Mouse (Mus musculus) heart, postnatal 36 days (tissue): Measurements from ENCODE around the gene Gas2l2. TPM values are rescaled to one million over a fixed set of nuclear protein-coding genes. Genes with fewer than 3 reads are reported as not detected.

Experiments used
- DNase-seq, 2 experiments: peaks; one replicate each; pipeline ENCODE4 v3.0.0; 2021 to 2022
- intact Hi-C: fragments of 180-260 bp; cut with DNase I; formaldehyde crosslinking; loops from one replicate; pipeline ENCODE4 v1.15.1; 2025
- total RNA-seq, 2 experiments: library from RNA; stranded (reverse); gene quantifications; 2 replicates each; pipeline ENCODE4 v1.2.3; 2021

The Gas2l2 gene
- total RNA-seq = not detected

- intact Hi-C loops = no loop called here
- DNase-seq = no peak
Measured at GRCm38 (mm10) chr11:83429355-83429754, at the start of gene Gas2l2. TSS of gene Gas2l2 (minus strand) at chr11:83429455.

GRCm38 (mm10) chr11:83473235-83474016 is 44.2 kb upstream of the Gas2l2 start:
- no peak for DNase-seq
- intact Hi-C loops = no loop called here

- intact Hi-C loops = loop anchor here (1.0 kb wide), 1 partner anchor 32 kb away; no protein-coding TSS in a partner anchor
- DNase-seq = peak; percentile 98 to 99
Measured at GRCm38 (mm10) chr11:83472324-83473234, 43.3 kb upstream of the Gas2l2 start, which contains the start of gene Taf15. TSS of gene Taf15 (plus strand) at chr11:83473086.

- DNase-seq = no peak
- intact Hi-C loops = loop anchor here (1.0 kb wide), 1 partner anchor 31 kb away; no protein-coding TSS in a partner anchor
Measured at GRCm38 (mm10) chr11:83471766-83472165, 42.5 kb upstream of the Gas2l2 start.

DNA sequence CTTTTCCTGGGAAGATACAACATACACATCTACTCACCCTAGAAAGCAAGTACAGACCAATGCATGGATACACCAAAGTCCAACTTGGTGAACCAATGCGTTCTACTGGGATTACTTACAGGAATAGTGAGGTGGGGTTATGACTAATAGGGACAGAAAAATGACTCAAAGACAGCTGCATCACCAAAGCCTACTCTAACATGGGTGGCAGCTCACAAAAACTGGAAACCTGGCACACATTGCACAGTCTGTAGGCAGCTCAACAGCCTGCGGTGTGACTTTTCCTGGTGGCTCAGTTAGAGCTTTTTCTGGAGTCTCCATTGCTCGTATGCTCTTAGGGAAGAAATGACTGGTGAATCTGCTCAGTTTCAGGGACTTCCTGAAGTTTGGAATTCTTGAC is 39.5 kb upstream of the Gas2l2 start:
- no peak for DNase-seq
- intact Hi-C loops = no loop called here

GRCm38 (mm10) chr11:83467120-83467652 is 37.9 kb upstream of the Gas2l2 start:
- intact Hi-C loops = no loop called here
- DNase-seq = peak; percentile 76 to 79

DNA sequence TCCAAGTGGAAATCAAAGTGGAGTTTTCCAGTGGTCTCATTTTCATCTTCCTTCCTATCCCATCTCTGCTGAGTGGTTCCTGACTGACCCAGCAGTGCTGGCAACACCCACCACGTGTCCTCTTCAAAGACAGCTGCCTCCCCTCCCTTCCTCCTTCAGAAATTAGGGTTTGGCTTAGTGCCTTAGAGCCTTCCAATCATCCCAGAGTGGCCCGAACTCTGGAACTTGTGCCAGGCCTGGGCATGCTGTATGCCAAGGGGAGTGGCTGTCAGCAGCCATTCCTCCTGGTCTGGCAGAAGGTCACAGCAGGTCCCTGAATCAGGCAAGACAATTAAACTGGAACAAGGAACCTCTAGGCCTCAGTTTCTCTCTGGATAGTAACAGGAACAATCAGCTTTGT is 36.7 kb upstream of the Gas2l2 start:
- peak in 1 of 2 experiments; percentile 60 for DNase-seq
- intact Hi-C loops = no loop called here

- intact Hi-C loops = no loop called here
- DNase-seq = peak; percentile 75 to 81
Measured at GRCm38 (mm10) chr11:83462711-83463244, 33.5 kb upstream of the Gas2l2 start, which contains the start of gene Mmp28. TSS of gene Mmp28 (minus strand) at chr11:83463071.

DNA sequence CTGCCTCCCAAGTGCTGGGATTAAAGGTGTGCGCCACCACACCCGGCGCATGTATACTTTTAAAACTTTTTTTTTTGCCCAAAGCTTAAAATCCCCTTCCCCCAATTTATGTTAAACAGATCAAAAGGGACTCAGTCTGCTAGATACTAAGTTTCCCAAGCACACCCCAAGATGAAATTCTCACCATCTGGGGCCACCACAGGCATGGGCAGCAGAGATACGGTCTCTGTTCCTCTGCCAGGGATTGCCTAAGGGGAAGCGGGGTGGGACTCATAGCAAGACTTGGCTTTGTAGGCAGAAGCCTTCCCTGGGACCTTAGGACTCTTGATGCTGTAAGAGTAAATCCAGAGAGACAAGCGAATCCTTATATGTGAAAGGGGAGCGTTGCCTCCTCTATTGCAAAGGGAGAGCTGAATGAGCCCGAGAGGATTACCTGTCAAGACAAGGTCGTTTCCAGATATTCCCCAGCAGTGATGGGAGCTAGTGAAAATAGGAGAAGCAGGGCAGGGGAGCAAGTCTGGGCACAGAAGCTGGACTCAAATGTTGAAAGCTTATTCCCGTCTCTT is 32.3 kb upstream of the Gas2l2 start:
- no peak for DNase-seq
- intact Hi-C loops = no loop called here

DNA sequence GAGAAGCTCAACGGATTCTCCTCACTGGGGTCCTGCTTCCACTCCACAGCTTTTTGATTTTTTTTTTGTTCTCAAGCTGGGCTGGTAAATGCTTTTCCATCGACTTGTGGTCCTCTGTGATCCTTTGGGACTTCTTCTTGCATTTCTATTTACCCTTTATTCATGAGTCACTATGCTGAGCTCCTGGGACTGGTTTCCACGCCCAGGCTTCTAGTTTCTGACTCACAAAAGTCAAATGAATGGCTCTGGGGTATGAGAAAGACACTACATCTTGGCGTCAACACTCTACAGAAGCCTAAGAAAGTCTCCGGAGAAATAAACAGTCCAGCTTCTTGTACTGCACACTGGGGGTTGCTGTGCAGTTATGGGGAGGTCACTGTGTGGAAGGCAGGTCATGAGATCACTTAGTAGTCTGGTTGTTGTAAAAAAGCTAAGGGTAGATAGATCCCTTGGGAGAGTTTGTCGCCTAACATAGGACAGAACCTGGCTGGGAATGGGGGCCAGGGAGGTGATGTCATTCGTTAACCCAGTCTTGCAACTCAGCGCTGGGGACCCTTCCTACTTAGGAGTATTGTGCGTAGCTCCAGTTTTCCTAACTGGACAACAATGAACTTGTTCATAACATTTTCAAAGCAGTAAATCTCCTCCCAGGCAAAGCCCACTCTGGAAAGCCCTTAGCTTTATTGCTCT is 28.8 kb upstream of the Gas2l2 start:
- DNase-seq = no peak
- intact Hi-C loops = no loop called here

DNA sequence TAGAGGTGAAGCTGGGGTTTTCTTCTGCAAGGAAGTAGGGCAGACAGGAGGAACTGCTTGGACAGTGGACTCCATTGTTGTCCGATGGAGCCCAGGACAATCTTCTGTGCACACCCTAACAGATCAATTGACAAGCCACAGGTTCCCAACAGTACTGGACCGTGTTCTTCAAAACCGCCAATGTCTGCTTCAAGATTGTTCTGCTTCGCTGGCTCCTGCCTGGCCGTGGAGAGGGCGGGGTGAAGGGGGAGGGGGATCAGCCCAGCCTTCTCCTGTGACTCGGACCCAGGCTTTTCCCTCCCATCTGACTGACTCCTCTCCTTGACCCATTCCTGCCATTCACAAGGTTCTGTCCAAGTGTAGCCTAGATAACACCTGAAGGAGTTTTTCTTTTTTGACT is 28.0 kb upstream of the Gas2l2 start:
- intact Hi-C loops = no loop called here

GRCm38 (mm10) chr11:83455608-83456007 is 26.4 kb upstream of the Gas2l2 start:
- intact Hi-C loops = no loop called here
- DNase-seq = no peak

More for the DNA sequence above, 28.0 kb upstream of the Gas2l2 start:
- DNase-seq = no peak

GRCm38 (mm10) chr11:83454548-83454947 is 25.3 kb upstream of the Gas2l2 start:
- DNase-seq = no peak
- intact Hi-C loops = no loop called here

DNA sequence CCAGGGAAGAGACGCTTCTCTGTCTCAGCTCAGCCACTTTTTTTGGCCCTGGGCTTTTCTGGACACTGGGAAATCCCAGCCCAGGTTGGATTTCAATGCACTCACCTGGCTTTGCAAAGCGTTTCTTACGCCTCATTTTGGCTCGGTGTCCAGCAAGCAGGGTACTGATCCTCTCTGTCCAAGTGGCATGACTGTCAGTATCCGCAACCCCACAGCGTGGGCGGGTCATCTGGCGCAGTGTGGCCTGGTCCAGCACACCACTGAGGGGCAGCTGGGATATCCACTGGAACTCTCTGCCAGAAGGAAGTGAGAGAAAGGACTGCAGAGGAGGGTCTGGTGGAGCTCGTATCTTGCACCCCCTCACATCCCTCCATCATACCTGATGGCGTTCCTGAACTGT is 22.0 kb upstream of the Gas2l2 start:
- DNase-seq = no peak
- intact Hi-C loops = no loop called here

- intact Hi-C loops = no loop called here
- DNase-seq = no peak
Measured at GRCm38 (mm10) chr11:83450550-83450949, 21.3 kb upstream of the Gas2l2 start.

DNA sequence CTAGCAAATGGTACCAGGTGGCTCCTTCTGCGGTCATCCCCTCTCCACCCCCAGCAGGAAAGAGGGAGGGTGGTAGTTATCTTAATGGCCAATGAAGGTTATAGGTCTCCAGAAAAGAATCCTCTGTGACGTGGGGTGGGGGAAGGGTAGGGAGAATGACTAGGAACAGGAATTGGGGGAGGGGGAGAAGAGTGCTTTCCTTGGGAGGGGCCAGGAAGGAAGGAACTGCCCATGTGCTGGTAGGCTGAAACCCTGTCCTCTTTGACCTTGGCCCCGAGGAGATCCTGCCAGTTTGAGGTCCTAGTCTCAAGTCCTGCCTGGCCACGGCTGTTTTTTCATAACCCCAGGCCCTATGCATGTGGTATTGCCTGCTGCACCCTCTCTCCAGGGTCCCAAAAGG is 20.0 kb upstream of the Gas2l2 start:
- intact Hi-C loops = no loop called here
- no peak for DNase-seq

DNA sequence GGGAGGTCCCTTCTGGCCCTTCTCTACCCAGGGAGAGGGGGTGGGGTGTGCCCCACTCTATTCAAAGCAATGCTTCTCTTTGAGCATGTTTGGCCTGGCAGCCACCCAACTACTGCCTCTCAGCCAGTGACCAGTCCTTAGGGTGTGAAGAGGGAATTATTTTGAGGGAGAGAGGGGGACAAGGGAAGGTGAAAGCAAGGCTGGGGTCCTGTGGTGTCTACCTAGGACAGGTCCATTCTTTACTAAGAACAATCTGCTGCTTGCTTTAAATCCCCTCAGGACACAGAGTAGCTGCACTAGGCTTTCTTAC is 19.6 kb upstream of the Gas2l2 start:
- peak in 1 of 2 experiments; percentile 63 for DNase-seq
- intact Hi-C loops = no loop called here

GRCm38 (mm10) chr11:83448021-83448926 is 19.0 kb upstream of the Gas2l2 start:
- intact Hi-C loops = no loop called here
- DNase-seq = peak in 1 of 2 experiments; percentile 43

DNA sequence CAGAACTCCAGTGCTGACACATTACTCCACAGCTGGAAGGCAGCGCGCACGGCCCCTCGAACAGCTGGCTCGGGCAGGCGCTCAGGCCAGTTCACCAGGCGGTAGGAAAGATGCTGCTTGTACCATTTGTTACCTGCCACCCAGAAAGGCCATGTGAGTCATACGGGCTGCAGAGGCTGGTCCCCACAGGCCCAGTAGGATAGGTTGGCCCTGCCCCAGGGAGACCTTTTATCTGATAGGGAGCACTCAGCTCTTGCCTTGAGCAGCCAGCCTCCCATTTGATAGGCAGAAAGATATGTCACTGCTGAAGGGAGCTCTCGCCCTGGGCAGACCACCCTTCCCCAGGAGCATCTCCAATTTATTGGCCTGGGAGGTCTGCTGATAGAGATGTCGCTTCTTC is 18.4 kb upstream of the Gas2l2 start:
- no peak for DNase-seq
- intact Hi-C loops = no loop called here
